Mouse (Mus musculus): ENCODE measurements around the gene Phgr1. TPM values are rescaled to one million over a fixed set of nuclear protein-coding genes. Genes with fewer than 3 reads are reported as not detected.

Gene Phgr1
- polyA plus RNA-seq, 1 experiment: 17.2 TPM

GRCm38 (mm10) chr2:118761906-118762783 lies 10.4 kb upstream of the Phgr1 start, which contains the start of gene Ccdc9b:
Ccdc9b (minus strand) TSS chr2:118762661.
- H3K9me3 ChIP-seq: no peaks in the 10 kb centered on the region
- H3K4me3 ChIP-seq (replicated peaks): peak within 1 kb of the TSS; percentile 83
- TF ChIP-seq FLI1 (IDR thresholded peaks at IDR 0.05; ENCODE audit: low read length) (no peak), GATA1 (IDR thresholded peaks at IDR 0.05; ENCODE audit: borderline replicate concordance, low read length) (no peak)
- H3K4me1 ChIP-seq: peaks cover 98% of the 10 kb centered on the region
- peaks cover 4% of the 10 kb centered on the region for H3K27me3 ChIP-seq (replicated peaks)
- peaks cover 38% of the 10 kb centered on the region for H3K36me3 ChIP-seq (replicated peaks; ENCODE audit: low read length)

DNA sequence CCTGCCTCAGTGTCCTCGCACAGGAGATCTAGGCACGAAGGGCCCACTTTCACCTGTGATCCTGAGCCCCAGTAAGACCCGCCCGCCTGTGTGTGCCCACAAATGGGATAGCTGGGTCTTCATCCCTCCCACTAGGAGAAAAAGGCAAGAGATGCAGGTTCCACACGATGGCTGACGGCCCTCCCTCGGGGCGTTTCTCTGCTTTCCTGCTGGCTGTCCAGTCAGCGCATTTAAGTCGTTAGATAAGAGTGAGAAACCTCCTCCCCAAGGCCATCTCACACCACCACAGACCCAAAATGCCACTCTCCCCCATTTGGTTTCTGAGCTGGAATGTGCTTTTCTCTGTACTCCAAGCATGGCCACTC lies 9.8 kb upstream of the Phgr1 start:
- Histone ChIP-seq H3K4me1 (peaks cover 95% of the 10 kb centered on the region), H3K4me3 (replicated peaks) (peak overlapping the region; percentile 83), H3K36me3 (replicated peaks; ENCODE audit: low read length) (peaks cover 32% of the 10 kb centered on the region), H3K9me3 (no peaks in the 10 kb centered on the region), H3K27me3 (replicated peaks) (peaks cover 8% of the 10 kb centered on the region)
- TF ChIP-seq FLI1 (IDR thresholded peaks at IDR 0.05; ENCODE audit: low read length): no peak
- TF ChIP-seq GATA1 (IDR thresholded peaks at IDR 0.05; ENCODE audit: borderline replicate concordance, low read length): no peak

- Histone ChIP-seq H3K27me3 (replicated peaks) (peaks cover 11% of the 10 kb centered on the region), H3K36me3 (replicated peaks; ENCODE audit: low read length) (peaks cover 25% of the 10 kb centered on the region), H3K4me1 (peaks cover 88% of the 10 kb centered on the region), H3K4me3 (replicated peaks) (peak overlapping the region; percentile 6), H3K9me3 (no peaks in the 10 kb centered on the region)
- TF ChIP-seq FLI1 (IDR thresholded peaks at IDR 0.05; ENCODE audit: low read length) (no peak), GATA1 (IDR thresholded peaks at IDR 0.05; ENCODE audit: borderline replicate concordance, low read length) (no peak)
Measured at GRCm38 (mm10) chr2:118763469-118763868, 9.1 kb upstream of the Phgr1 start.

GRCm38 (mm10) chr2:118764094-118764831 lies 8.3 kb upstream of the Phgr1 start:
- Histone ChIP-seq H3K27me3 (replicated peaks) (peaks cover 11% of the 10 kb centered on the region), H3K36me3 (replicated peaks; ENCODE audit: low read length) (peaks cover 21% of the 10 kb centered on the region), H3K9me3 (peaks cover 3% of the 10 kb centered on the region), H3K4me3 (replicated peaks) (peak overlapping the region; percentile 80), H3K4me1 (peaks cover 80% of the 10 kb centered on the region)
- TF ChIP-seq GATA1 (IDR thresholded peaks at IDR 0.05; ENCODE audit: borderline replicate concordance, low read length) (no peak), FLI1 (IDR thresholded peaks at IDR 0.05; ENCODE audit: low read length) (no peak)

DNA sequence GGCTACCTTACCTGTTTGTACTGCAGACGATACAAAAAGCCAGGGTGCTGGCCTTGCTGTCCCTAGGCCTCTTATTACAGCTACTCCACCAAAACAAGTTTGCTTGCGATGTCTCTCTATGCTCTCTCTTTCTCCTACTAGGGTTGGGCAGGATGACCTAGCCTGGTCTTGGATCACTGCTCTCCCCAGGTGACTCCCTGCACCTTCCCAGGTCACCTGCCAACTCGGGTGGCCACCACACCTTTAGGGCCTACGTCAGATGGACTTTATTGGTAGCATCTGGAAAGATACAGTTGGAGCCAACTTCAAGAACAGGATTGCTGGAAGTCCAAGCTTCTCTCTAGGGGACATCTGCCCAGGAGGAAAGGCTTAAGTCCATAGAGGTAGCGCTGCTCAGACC lies 7.7 kb upstream of the Phgr1 start:
- no peak overlapping the region for H3K4me3 ChIP-seq (replicated peaks)
- H3K36me3 ChIP-seq (replicated peaks; ENCODE audit: low read length): peaks cover 19% of the 10 kb centered on the region
- peaks cover 74% of the 10 kb centered on the region for H3K4me1 ChIP-seq
- H3K9me3 ChIP-seq: peaks cover 5% of the 10 kb centered on the region
- H3K27me3 ChIP-seq (replicated peaks): peaks cover 14% of the 10 kb centered on the region
- TF ChIP-seq GATA1 (IDR thresholded peaks at IDR 0.05; ENCODE audit: borderline replicate concordance, low read length) (no peak), FLI1 (IDR thresholded peaks at IDR 0.05; ENCODE audit: low read length) (no peak)

GRCm38 (mm10) chr2:118766041-118767033 lies 6.2 kb upstream of the Phgr1 start:
- Histone ChIP-seq H3K4me1 (peaks cover 59% of the 10 kb centered on the region), H3K9me3 (peaks cover 5% of the 10 kb centered on the region), H3K4me3 (replicated peaks) (no peak overlapping the region), H3K36me3 (replicated peaks; ENCODE audit: low read length) (peaks cover 5% of the 10 kb centered on the region), H3K27me3 (replicated peaks) (peaks cover 14% of the 10 kb centered on the region)
- TF ChIP-seq GATA1 (IDR thresholded peaks at IDR 0.05; ENCODE audit: borderline replicate concordance, low read length): no peak
- no peak for TF ChIP-seq FLI1 (IDR thresholded peaks at IDR 0.05; ENCODE audit: low read length)

- Histone ChIP-seq H3K36me3 (replicated peaks; ENCODE audit: low read length) (no peaks in the 10 kb centered on the region), H3K4me3 (replicated peaks) (no peak overlapping the region), H3K27me3 (replicated peaks) (peaks cover 45% of the 10 kb centered on the region), H3K4me1 (peaks cover 23% of the 10 kb centered on the region), H3K9me3 (no peaks in the 10 kb centered on the region)
- TF ChIP-seq FLI1 (IDR thresholded peaks at IDR 0.05; ENCODE audit: low read length) (no peak), GATA1 (IDR thresholded peaks at IDR 0.05; ENCODE audit: borderline replicate concordance, low read length) (no peak)
Measured at GRCm38 (mm10) chr2:118774536-118774935, 2.0 kb downstream of the Phgr1 start.

DNA sequence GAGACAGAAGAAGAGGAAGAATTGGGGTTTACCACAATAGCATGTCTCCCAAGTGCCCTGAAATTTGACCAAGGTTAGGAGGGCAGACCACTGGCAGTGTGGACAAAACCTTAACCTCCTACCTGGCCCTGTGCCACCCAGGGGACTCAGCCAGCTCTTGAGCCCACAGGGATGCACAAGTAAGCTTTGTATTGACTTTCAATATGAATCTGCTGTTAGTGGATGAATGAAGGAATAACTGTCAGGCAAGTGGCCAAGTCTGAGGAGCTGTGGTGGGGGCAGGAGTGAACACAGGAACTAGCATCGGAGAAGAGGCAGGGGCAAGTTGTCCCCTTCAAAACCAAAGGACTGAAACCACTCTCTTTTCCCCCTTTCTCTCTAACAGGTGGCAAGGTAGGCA lies 2.8 kb downstream of the Phgr1 start:
- TF ChIP-seq GATA1 (IDR thresholded peaks at IDR 0.05; ENCODE audit: borderline replicate concordance, low read length) (no peak), FLI1 (IDR thresholded peaks at IDR 0.05; ENCODE audit: low read length) (no peak)
- H3K4me3 ChIP-seq (replicated peaks): no peak overlapping the region

DNA sequence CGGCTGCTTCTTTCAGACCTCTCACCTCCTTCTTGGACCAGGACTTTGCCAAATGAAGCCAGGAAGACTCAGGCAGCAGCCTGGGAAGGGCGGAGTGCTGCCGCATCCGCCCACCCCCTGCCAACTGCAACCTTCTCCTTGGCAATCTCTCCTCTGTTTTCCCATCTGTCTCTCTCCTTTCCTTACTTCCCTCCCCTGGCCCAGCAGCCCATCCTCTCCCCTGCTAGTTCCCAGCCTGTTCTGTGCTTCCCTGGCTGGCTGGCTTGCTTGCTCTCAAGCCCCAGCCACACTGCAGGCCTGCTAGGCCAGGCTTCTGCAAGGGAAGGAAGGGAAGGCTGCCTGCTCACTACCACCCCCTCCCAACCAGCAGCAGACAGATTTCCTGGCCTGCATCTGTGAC lies 3.3 kb downstream of the Phgr1 start:
- Histone ChIP-seq H3K4me1 (peaks cover 31% of the 10 kb centered on the region), H3K4me3 (replicated peaks) (no peak overlapping the region), H3K27me3 (replicated peaks) (peaks cover 50% of the 10 kb centered on the region), H3K9me3 (no peaks in the 10 kb centered on the region), H3K36me3 (replicated peaks; ENCODE audit: low read length) (no peaks in the 10 kb centered on the region)
- TF ChIP-seq GATA1 (IDR thresholded peaks at IDR 0.05; ENCODE audit: borderline replicate concordance, low read length): no peak
- no peak for TF ChIP-seq FLI1 (IDR thresholded peaks at IDR 0.05; ENCODE audit: low read length)

More for the DNA sequence above, 2.8 kb downstream of the Phgr1 start:
- peaks cover 31% of the 10 kb centered on the region for H3K4me1 ChIP-seq
- H3K9me3 ChIP-seq: no peaks in the 10 kb centered on the region
- no peaks in the 10 kb centered on the region for H3K36me3 ChIP-seq (replicated peaks; ENCODE audit: low read length)
- H3K27me3 ChIP-seq (replicated peaks): peaks cover 47% of the 10 kb centered on the region
